Mouse (Mus musculus) liver, adult 2 months (tissue): Measurements from ENCODE around the gene Zdhhc18. TPM values are rescaled to one million over a fixed set of nuclear protein-coding genes. Genes with fewer than 3 reads are reported as not detected.

Experiments used
- DNase-seq: peaks from one replicate; pipeline ENCODE4 v3.0.0-alpha.2; 2011; ENCODE audit warnings: low read depth, low spot score; ENCODE audit errors: extremely low read depth
- H3K27ac ChIP-seq: fragments of 200-500 bp; replicated peaks from 2 replicates; pipeline ENCODE4 v1.5.1; 2012; ENCODE audit warnings: low read depth, mild to moderate bottlenecking, control low read depth, inconsistent platforms, low read length; ENCODE audit not compliant: insufficient read depth
- H3K27me3 ChIP-seq: fragments of 200-500 bp; 2 replicates; pipeline ENCODE4 v1.6.1; 2012; ENCODE audit warnings: mild to moderate bottlenecking, moderate library complexity, low read length, inconsistent platforms; ENCODE audit not compliant: control insufficient read depth, insufficient read depth
- H3K36me3 ChIP-seq: fragments of 200-500 bp; 2 replicates; pipeline ENCODE4 v1.6.1; 2012; ENCODE audit warnings: low read length, inconsistent platforms; ENCODE audit not compliant: control insufficient read depth, insufficient read depth
- H3K4me1 ChIP-seq: fragments of 200-500 bp; 2 replicates; pipeline ENCODE4 v1.6.1; 2011; ENCODE audit warnings: low read length; ENCODE audit not compliant: control insufficient read depth, insufficient read depth
- H3K4me3 ChIP-seq: fragments of 200-500 bp; 2 replicates; pipeline ENCODE4 v1.5.1; 2011; ENCODE audit warnings: low read depth, mild to moderate bottlenecking, control low read depth, low read length, moderate library complexity; ENCODE audit not compliant: insufficient read depth
- H3K79me2 ChIP-seq: fragments of 200-500 bp; 2 replicates; pipeline ENCODE4 v1.6.1; 2012; ENCODE audit warnings: inconsistent platforms, mild to moderate bottlenecking, low read length, moderate library complexity; ENCODE audit not compliant: control insufficient read depth, insufficient read depth
- H3K9ac ChIP-seq: fragments of 200-500 bp; 2 replicates; pipeline ENCODE4 v1.6.1; 2012; ENCODE audit warnings: low read depth, mild to moderate bottlenecking, control low read depth, inconsistent platforms, low read length
- CTCF ChIP-seq: fragments of 200-500 bp; IDR thresholded peaks from 2 replicates; pipeline ENCODE4 v1.5.1; 2011; ENCODE audit warnings: low read depth, low read length, control low read depth
- POLR2A ChIP-seq: fragments of 200-500 bp; IDR thresholded peaks from 2 replicates; pipeline ENCODE4 v1.6.1; 2011; ENCODE audit warnings: low read length, control low read depth; ENCODE audit not compliant: insufficient read depth; ENCODE audit errors: extremely low read depth
- WGBS: fragments of 180-500 bp; shearing (Covaris S2); methylation state at CpG from one replicate; pipeline ENCODE4 v1.1.7; 2018; 5-methylcytosine and 5-hydroxymethylcytosine counted together
- polyA plus RNA-seq: library from polyadenylated mRNA; depleted of rRNA; stranded (reverse); fragments of >200 nt; gene quantifications from 2 replicates; pipeline ENCODE4 v1.2.3, GENCODE M21; 2012
- total RNA-seq: library from RNA; depleted of rRNA; stranded (reverse); fragments of >200 nt; gene quantifications from 2 replicates; pipeline ENCODE4 v1.2.3, GENCODE M21; 2014

Zdhhc18 gene
- total and polyA plus RNA-seq, 2 experiments, result 8.9 to 21.3 TPM

DNA sequence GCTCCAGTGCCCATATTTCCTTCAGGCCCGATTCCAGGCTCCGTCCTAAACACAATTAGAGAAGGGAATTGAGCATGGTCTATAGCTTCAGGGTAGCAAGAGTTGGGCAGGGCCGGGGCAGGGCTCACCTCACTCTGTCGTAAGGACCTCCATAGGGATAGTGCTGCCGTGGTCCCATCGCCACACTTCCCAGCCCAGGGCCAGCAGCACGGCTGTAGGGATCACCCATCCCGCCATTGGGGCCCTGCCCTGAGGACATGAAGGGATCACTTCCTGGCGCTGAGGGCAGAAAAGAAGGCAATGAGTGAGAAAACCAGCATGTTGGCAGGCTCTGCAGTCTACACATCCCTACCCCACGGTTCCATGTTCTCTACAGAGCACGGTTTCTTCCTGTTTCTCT is 36.6 kb upstream of the Zdhhc18 start:
- H3K79me2 ChIP-seq, result 0 out of 2 replicates have a peak, but pooled peaks cover 1% of the 10 kb centered on the region
- no peak for DNase-seq
- H3K9ac ChIP-seq, result no peak overlapping the region
- H3K4me3 ChIP-seq, result no peak overlapping the region
- H3K36me3 ChIP-seq, result peaks cover 70% of the 10 kb centered on the region
- H3K27ac ChIP-seq, result no peak overlapping the region
- no peaks in the 10 kb centered on the region for H3K27me3 ChIP-seq
- H3K4me1 ChIP-seq, result peaks cover 11% of the 10 kb centered on the region
- TF ChIP-seq POLR2A (no peak), CTCF (no peak)
- WGBS, result 92% methylated on average over 11 of the region's 11 CpGs

GRCm38 (mm10) chr4:133680206-133680786 is 30.3 kb upstream of the Zdhhc18 start:
- peak; percentile 68 for DNase-seq
- Histone ChIP-seq H3K4me1 (peaks cover 2% of the 10 kb centered on the region), H3K27ac (no peak overlapping the region), H3K27me3 (no peaks in the 10 kb centered on the region), H3K9ac (no peak overlapping the region), H3K4me3 (no peak overlapping the region), H3K36me3 (peaks cover 22% of the 10 kb centered on the region), H3K79me2 (0 out of 2 replicates have a peak, but pooled peaks cover 4% of the 10 kb centered on the region)
- WGBS, result 74% methylated on average over 14 of the region's 14 CpGs
- TF ChIP-seq CTCF (no peak), POLR2A (no peak)

DNA sequence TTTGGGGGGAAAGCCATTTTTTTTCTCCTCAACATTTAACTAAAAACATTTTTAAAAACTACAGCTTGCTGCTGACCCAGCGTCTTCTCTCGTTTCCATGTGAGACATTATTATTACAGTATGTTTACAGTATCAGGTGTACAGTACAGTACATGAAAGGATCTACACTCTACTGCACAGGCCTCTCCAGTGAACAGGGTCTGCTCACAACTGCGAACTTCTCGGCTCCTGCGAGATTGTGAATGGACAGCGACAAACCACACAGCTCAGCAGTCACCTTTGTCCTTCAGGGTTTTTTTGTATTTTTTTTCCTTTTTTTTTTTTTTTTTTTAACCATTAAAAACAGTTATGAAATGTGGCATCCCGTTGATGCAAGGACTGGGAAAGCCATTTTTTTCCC is 29.7 kb upstream of the Zdhhc18 start:
- TF ChIP-seq CTCF (no peak), POLR2A (no peak)
- WGBS, result 81% methylated on average over 7 of the region's 7 CpGs
- Histone ChIP-seq H3K27ac (no peak overlapping the region), H3K36me3 (peaks cover 18% of the 10 kb centered on the region), H3K4me1 (peaks cover 2% of the 10 kb centered on the region), H3K27me3 (no peaks in the 10 kb centered on the region), H3K4me3 (no peak overlapping the region), H3K9ac (no peak overlapping the region), H3K79me2 (0 out of 2 replicates have a peak, but pooled peaks cover 4% of the 10 kb centered on the region)
- no peak for DNase-seq

DNA sequence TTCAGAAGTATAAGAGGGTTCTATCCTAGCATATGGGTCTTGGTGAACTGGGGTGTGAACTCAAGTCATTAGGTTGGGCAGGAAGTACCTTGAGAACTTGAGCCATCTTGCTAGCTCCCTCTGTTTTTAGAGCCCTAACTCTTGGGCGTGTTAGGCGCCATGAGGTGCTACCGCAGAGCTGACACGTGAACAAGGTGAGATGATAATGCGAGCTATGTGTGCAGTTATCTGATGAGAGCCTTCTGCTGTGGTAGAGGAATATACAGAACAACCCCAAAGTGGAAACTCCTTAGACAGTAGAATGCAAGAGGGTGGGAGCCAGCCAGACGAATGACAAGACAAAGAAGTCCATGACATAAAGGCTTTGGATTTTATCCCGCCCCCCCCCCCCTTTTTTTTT is 27.3 kb upstream of the Zdhhc18 start:
- WGBS, result 88% methylated on average over 7 of the region's 7 CpGs
- no peak for DNase-seq
- 0 out of 2 replicates have a peak, but pooled peaks cover 4% of the 10 kb centered on the region for H3K79me2 ChIP-seq
- H3K27ac ChIP-seq, result no peak overlapping the region
- no peak overlapping the region for H3K9ac ChIP-seq
- H3K27me3 ChIP-seq, result no peaks in the 10 kb centered on the region
- H3K36me3 ChIP-seq, result peaks cover 2% of the 10 kb centered on the region
- peaks cover 4% of the 10 kb centered on the region for H3K4me1 ChIP-seq
- TF ChIP-seq CTCF (no peak), POLR2A (no peak)
- no peak overlapping the region for H3K4me3 ChIP-seq

DNA sequence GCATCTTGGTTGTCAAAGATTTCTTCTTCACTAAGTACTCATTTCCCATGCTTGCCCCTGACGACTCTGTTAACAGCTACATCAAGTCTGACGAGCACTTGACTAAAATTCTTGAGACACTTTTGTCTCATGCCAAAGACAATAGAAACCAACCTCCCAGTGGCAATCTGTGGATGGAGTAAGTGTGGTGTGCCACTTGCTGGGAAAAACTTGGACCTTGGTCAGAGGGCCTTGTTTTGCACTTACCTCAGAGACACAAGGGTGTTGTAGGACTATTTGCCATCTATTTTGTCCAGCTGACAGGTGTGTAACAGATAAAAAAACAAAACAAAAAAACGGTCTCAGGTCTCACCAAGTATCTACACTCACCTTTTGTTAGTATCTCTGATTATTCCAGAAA is 26.2 kb upstream of the Zdhhc18 start:
- H3K9ac ChIP-seq, result no peak overlapping the region

GRCm38 (mm10) chr4:133675594-133676016 is 25.7 kb upstream of the Zdhhc18 start:
- Histone ChIP-seq H3K9ac (no peak overlapping the region), H3K36me3 (no peaks in the 10 kb centered on the region), H3K27ac (peak overlapping the region; percentile 72), H3K4me3 (no peak overlapping the region), H3K79me2 (no peaks in the 10 kb centered on the region), H3K27me3 (no peaks in the 10 kb centered on the region), H3K4me1 (peaks cover 8% of the 10 kb centered on the region)
- DNase-seq, result peak; percentile 74
- TF ChIP-seq POLR2A, result no peak
- TF ChIP-seq CTCF, result no peak
- WGBS, result 2% methylated on average over 5 of the region's 5 CpGs

More for the DNA sequence above, 26.2 kb upstream of the Zdhhc18 start:
- no peak overlapping the region for H3K4me3 ChIP-seq
- peak; percentile 56 for DNase-seq
- no peaks in the 10 kb centered on the region for H3K36me3 ChIP-seq
- H3K4me1 ChIP-seq, result peaks cover 8% of the 10 kb centered on the region
- peak overlapping the region; percentile 72 for H3K27ac ChIP-seq
- no peaks in the 10 kb centered on the region for H3K27me3 ChIP-seq
- TF ChIP-seq POLR2A (no peak), CTCF (no peak)
- H3K79me2 ChIP-seq, result 0 out of 2 replicates have a peak, but pooled peaks cover under 1% of the 10 kb centered on the region
- WGBS, result 9% methylated on average over 3 of the region's 3 CpGs
